Mouse (Mus musculus): ENCODE results near the gene Cfp. TPM values are rescaled to one million over a fixed set of nuclear protein-coding genes. Genes with fewer than 3 reads are reported as not detected.

Gene Cfp
- 100 to 1,000 TPM; 418 to 461 TPM for total RNA-seq (2023)

DNA sequence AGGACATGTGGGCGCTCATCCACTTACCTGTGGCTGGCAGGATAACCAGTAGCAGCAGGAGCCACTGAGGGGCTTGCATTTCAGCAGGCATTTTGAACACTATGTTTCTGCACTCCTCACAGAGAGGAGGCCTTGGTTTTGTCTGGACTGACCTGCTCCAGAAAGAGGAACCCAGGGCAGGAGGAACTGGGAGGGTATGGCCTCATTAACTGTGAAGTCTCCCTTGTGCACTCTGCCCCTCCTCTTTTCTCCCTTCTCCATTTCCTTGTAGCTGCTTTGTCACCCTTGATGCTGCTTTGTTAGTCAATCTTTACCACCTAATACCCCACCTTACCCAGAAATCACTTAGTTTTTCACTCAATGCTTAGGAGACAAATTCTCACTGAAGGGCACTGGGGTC is at the start of gene Cfp:
Cfp (minus strand) TSS at position 192 of the 400 bp plus-strand sequence.

DNA sequence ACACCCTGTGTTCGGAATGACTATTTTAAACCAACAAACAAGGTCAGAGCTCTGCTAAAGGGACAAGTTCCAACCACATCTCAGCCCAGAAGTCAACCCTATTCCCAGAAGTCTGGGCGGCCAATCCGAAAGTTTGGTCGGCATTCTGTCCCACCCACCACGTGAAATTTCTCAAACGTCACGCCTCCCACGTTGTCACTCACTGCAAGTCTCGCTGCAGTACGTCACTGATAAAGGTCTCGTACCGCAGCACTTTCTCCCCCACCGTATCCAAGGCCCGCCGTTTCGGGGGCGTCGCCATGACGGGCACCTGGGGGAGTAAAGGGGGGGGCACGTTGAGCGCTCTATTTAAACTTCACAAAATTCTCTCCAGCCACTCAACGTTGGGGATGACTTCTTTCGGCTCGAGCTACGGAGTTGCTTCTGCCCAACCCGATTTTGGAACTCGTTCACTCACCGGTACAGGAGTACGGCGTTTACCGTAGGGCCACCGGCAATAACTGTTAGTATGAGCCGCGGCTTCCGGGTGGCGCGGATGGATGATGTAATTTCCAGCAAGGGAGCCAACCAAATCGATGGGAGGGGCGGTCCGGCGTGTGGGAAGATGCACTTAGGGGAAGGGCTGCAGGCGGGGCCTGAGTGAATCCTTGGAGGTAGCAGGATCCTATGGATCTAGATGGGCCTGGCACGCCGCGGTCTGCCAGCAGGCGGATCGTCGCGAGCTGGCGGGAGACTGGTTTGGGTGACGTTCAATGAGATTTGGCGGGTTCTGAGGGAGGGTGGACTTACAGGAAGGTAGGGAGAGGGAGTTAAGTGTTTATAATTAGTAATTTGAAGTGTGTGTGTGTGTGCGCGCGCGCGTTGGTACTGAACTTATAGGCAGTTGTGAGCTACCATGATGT is 30.4 kb upstream of the Cfp start, which contains the start of gene Uxt:
Uxt (minus strand) TSS at position 541 of the 902 bp plus-strand sequence.

DNA sequence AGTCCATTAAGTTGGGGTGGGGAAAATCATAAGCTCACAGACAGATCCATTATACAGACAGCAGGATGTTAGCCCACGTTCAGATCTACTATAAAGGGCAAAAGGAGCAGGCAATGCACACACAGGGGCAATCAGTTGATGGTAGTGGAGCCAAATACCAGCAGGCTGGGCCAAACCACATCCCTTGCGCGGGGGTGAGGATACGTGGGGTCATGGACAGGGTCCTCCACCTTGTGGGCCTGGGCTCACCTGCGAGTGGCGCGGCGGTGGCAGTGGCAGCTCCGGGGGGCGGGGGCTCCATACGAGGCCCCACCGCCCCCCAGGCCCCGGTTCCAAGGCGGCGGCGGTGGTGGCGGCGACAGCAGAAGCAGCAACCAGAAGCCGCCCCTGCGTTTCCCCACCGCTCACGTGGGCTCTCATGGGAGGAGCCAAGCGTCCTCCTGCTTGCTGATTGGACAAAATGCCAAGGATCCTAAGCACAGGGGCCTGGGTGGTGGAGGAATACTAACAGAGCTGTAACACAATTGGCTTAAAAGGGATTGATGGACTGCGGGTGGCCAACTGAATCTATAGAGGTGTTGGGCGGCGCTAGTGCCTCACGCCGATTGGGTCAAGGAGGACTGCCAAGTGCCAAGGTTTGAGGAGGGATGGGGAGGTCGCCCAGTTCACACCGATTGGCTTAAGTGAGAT is 19.0 kb upstream of the Cfp start, which contains the start of gene Elk1:
Elk1 (minus strand) TSS at position 418 of the 690 bp plus-strand sequence.

DNA sequence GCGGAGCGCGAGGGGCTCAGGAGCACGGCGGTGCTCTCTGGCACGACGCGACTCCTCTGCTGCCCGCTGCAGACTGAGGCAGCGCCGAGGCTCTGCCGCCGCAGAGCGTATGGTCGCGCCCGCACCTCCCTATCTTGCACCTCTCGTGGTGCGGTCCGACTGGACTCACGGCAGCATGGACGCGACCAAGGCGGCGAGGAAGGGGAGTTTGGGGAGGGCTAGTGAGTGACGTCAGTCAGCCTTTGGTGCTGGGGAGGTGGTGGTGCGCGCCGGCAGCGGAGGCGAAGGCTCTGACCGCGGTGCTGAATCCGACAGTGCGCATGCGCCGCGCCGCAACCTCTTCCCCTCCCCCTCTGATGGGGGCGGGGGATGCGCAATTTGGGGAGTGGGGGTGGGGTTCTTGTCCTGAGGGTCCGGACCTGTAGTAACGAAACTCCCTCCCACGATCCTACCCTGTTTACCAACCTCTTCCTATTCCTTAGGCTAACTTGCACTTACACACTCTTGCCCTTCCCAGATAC is 10.5 kb downstream of the Cfp start, which contains the start of gene Syn1:
Syn1 (minus strand) TSS at position 161 of the 521 bp plus-strand sequence.

Other genes with a start within 250 kb of the Cfp start
- 10 to 100 TPM; 63.7 to 69.9 TPM for gene Cdk16, start 243.6 kb downstream of the Cfp start, total RNA-seq (2023)
- 1 to 10 TPM; 3.3 to 4.1 TPM for gene Usp11, start 227.6 kb downstream of the Cfp start, total RNA-seq (2023)
- gene Araf, start 133.7 kb downstream of the Cfp start, total RNA-seq (2023), result 10 to 100 TPM; 76.1 to 77.9 TPM
- under 1 TPM in 1 of 2 experiments, not detected in 1; 0.82 TPM for gene Timp1, start 61.4 kb downstream of the Cfp start, total RNA-seq (2023)
- 1 to 10 TPM; 1.8 to 2.2 TPM for gene Syn1, start 10.6 kb downstream of the Cfp start, total RNA-seq (2023)
- gene Elk1, start 19.1 kb upstream of the Cfp start, total RNA-seq (2023), result 10 to 100 TPM; 15.4 to 17.0 TPM
- gene Uxt, start 30.5 kb upstream of the Cfp start, total RNA-seq (2023), result 10 to 100 TPM; 19.2 to 27.6 TPM
- 10 to 100 TPM; 16.2 to 23.3 TPM for gene Zfp182, start 130.8 kb upstream of the Cfp start, total RNA-seq (2023)
- gene Spaca5, start 136.9 kb upstream of the Cfp start, total RNA-seq (2023), result not detected
- gene Zfp300, start 158.0 kb upstream of the Cfp start, total RNA-seq (2023), result under 1 TPM in 1 of 2 experiments, not detected in 1; 0.58 TPM
- not detected for gene Ssxa1, start 184.3 kb upstream of the Cfp start, total RNA-seq (2023)
- gene Gm21876, start 244.1 kb upstream of the Cfp start, total RNA-seq (2023), result not detected

Measured in monocyte, adult 59 days (primary cell).